Mouse (Mus musculus): ENCODE results near the gene Sntg2. TPM values are rescaled to one million over a fixed set of nuclear protein-coding genes. Genes with fewer than 3 reads are reported as not detected.

The Sntg2 gene
- polyA plus RNA-seq, 1 experiment: not detected

GRCm38 (mm10) chr12:30159788-30160187 is 213.4 kb downstream of the Sntg2 start:
- no peak overlapping the region for H3K27ac ChIP-seq (ENCODE audit: control insufficient read depth, insufficient read depth, low read depth, low read length, poor library complexity)
- 77% methylated on average over 8 of the region's 8 CpGs for WGBS
- no peaks in the 10 kb centered on the region for H3K4me1 ChIP-seq (ENCODE audit: control insufficient read depth, insufficient read depth, low read length)
- H3K4me3 ChIP-seq (replicated peaks; ENCODE audit: control insufficient read depth, low read depth, low read length): no peak overlapping the region
- TF ChIP-seq CTCF (IDR thresholded peaks at IDR 0.05; ENCODE audit: control insufficient read depth, insufficient read depth, low read length) (no peak), POLR2A (IDR thresholded peaks at IDR 0.05; ENCODE audit: borderline replicate concordance, control insufficient read depth, low read depth, low read length) (no peak)

GRCm38 (mm10) chr12:30154079-30154673 is 219.0 kb downstream of the Sntg2 start:
- H3K4me1 ChIP-seq (ENCODE audit: control insufficient read depth, insufficient read depth, low read length): no peaks in the 10 kb centered on the region
- TF ChIP-seq POLR2A (IDR thresholded peaks at IDR 0.05; ENCODE audit: borderline replicate concordance, control insufficient read depth, low read depth, low read length) (no peak), CTCF (IDR thresholded peaks at IDR 0.05; ENCODE audit: control insufficient read depth, insufficient read depth, low read length) (no peak)
- 68% methylated on average over 7 of the region's 7 CpGs for WGBS
- H3K4me3 ChIP-seq (replicated peaks; ENCODE audit: control insufficient read depth, low read depth, low read length): no peak overlapping the region
- H3K27ac ChIP-seq (ENCODE audit: control insufficient read depth, insufficient read depth, low read depth, low read length, poor library complexity): no peak overlapping the region

GRCm38 (mm10) chr12:30142085-30142484 is 231.1 kb downstream of the Sntg2 start:
- TF ChIP-seq POLR2A (IDR thresholded peaks at IDR 0.05; ENCODE audit: borderline replicate concordance, control insufficient read depth, low read depth, low read length) (no peak), CTCF (IDR thresholded peaks at IDR 0.05; ENCODE audit: control insufficient read depth, insufficient read depth, low read length) (no peak)
- Histone ChIP-seq H3K4me1 (ENCODE audit: control insufficient read depth, insufficient read depth, low read length) (no peaks in the 10 kb centered on the region), H3K27ac (ENCODE audit: control insufficient read depth, insufficient read depth, low read depth, low read length, poor library complexity) (no peak overlapping the region), H3K4me3 (replicated peaks; ENCODE audit: control insufficient read depth, low read depth, low read length) (no peak overlapping the region)
- WGBS: 43% methylated on average over 3 of the region's 3 CpGs

- WGBS: 68% methylated on average over 4 of the region's 4 CpGs
- Histone ChIP-seq H3K27ac (ENCODE audit: control insufficient read depth, insufficient read depth, low read depth, low read length, poor library complexity) (no peak within 1 kb of the TSS), H3K4me3 (replicated peaks; ENCODE audit: control insufficient read depth, low read depth, low read length) (no peak within 1 kb of the TSS), H3K4me1 (ENCODE audit: control insufficient read depth, insufficient read depth, low read length) (no peaks in the 10 kb centered on the region)
- TF ChIP-seq POLR2A (IDR thresholded peaks at IDR 0.05; ENCODE audit: borderline replicate concordance, control insufficient read depth, low read depth, low read length): no peak
- no peak for TF ChIP-seq CTCF (IDR thresholded peaks at IDR 0.05; ENCODE audit: control insufficient read depth, insufficient read depth, low read length)
These were observed 240.7 kb downstream of the Sntg2 start, which contains the start of gene Tpo for GRCm38 (mm10) chr12:30132524-30132923. Gene Tpo (minus strand): TSS chr12:30132624.

- no peak overlapping the region for H3K4me3 ChIP-seq (replicated peaks; ENCODE audit: control insufficient read depth, low read depth, low read length)
- no peak overlapping the region for H3K27ac ChIP-seq (ENCODE audit: control insufficient read depth, insufficient read depth, low read depth, low read length, poor library complexity)
- TF ChIP-seq CTCF (IDR thresholded peaks at IDR 0.05; ENCODE audit: control insufficient read depth, insufficient read depth, low read length): no peak
- no peak for TF ChIP-seq POLR2A (IDR thresholded peaks at IDR 0.05; ENCODE audit: borderline replicate concordance, control insufficient read depth, low read depth, low read length)
- WGBS: 70% methylated on average over 6 of the region's 6 CpGs
- H3K4me1 ChIP-seq (ENCODE audit: control insufficient read depth, insufficient read depth, low read length): no peaks in the 10 kb centered on the region
These were observed 243.8 kb downstream of the Sntg2 start for GRCm38 (mm10) chr12:30129411-30129716.

GRCm38 (mm10) chr12:30128561-30129410 is 244.4 kb downstream of the Sntg2 start:
- TF ChIP-seq POLR2A (IDR thresholded peaks at IDR 0.05; ENCODE audit: borderline replicate concordance, control insufficient read depth, low read depth, low read length) (no peak), CTCF (IDR thresholded peaks at IDR 0.05; ENCODE audit: control insufficient read depth, insufficient read depth, low read length) (no peak)
- no peak overlapping the region for H3K27ac ChIP-seq (ENCODE audit: control insufficient read depth, insufficient read depth, low read depth, low read length, poor library complexity)
- H3K4me1 ChIP-seq (ENCODE audit: control insufficient read depth, insufficient read depth, low read length): no peaks in the 10 kb centered on the region
- 47% methylated on average over 7 of the region's 7 CpGs for WGBS
- no peak overlapping the region for H3K4me3 ChIP-seq (replicated peaks; ENCODE audit: control insufficient read depth, low read depth, low read length)

Other genes with a start within 250 kb of the Sntg2 start
- gene Tpo, start 240.8 kb downstream of the Sntg2 start, polyA plus RNA-seq (2011; ENCODE audit: insufficient read depth, insufficient read length, low replicate concordance, missing spikeins): not detected in 2 replicates
- gene Tmem18, start 211.1 kb upstream of the Sntg2 start, polyA plus RNA-seq (2011; ENCODE audit: insufficient read depth, insufficient read length, low replicate concordance, missing spikeins): 2.6 and 4.7 TPM in 2 replicates